Mouse (Mus musculus): ENCODE measurements around the gene Foxk1. TPM values are rescaled to one million over a fixed set of nuclear protein-coding genes. Genes with fewer than 3 reads are reported as not detected.
A peak's percentile ranks its signal among the peaks of the same experiment; 100 is the strongest.

Gene Foxk1
- polyA plus RNA-seq, 1 experiment: 8.2 TPM

GRCm38 (mm10) chr5:142489955-142490707 is 88.8 kb downstream of the Foxk1 start:
- Histone ChIP-seq H3K79me2 (ENCODE audit: control insufficient read depth, insufficient read depth) (no peaks in the 10 kb centered on the region), H3K36me3 (ENCODE audit: control insufficient read depth, insufficient read depth) (no peaks in the 10 kb centered on the region), H3ac (ENCODE audit: control insufficient read depth, insufficient read length, low read depth) (no peak overlapping the region), H3K4me3 (ENCODE audit: insufficient read depth, poor library complexity, severe bottlenecking) (no peak overlapping the region), H3K27me3 (ENCODE audit: control insufficient read depth, insufficient read depth, insufficient read length) (peaks cover 5% of the 10 kb centered on the region), H3K79me3 (ENCODE audit: low read depth) (no peaks in the 10 kb centered on the region)
- TF ChIP-seq CTCF (IDR thresholded peaks at IDR 0.05; ENCODE audit: control insufficient read depth, insufficient read depth, insufficient read length) (no peak), CEBPB (IDR thresholded peaks at IDR 0.05; ENCODE audit: low read depth) (no peak), FOSL1 (IDR thresholded peaks at IDR 0.05; ENCODE audit: insufficient read depth, low read length, poor library complexity, severe bottlenecking) (no peak), USF1 (IDR thresholded peaks at IDR 0.05; ENCODE audit: low read depth) (no peak), MYOD1 (IDR thresholded peaks at IDR 0.05; ENCODE audit: control insufficient read depth, insufficient read length, low read depth) (no peak), MAX (IDR thresholded peaks at IDR 0.05) (no peak), MYOG (IDR thresholded peaks at IDR 0.05; ENCODE audit: control insufficient read depth, extremely low read depth, insufficient read length) (no peak)

- TF ChIP-seq MYOG (IDR thresholded peaks at IDR 0.05; ENCODE audit: control insufficient read depth, extremely low read depth, insufficient read length): no peak
- no peak for TF ChIP-seq FOSL1 (IDR thresholded peaks at IDR 0.05; ENCODE audit: insufficient read depth, low read length, poor library complexity, severe bottlenecking)
- no peak overlapping the region for H3K4me3 ChIP-seq (ENCODE audit: insufficient read depth, poor library complexity, severe bottlenecking)
- no peak overlapping the region for H3ac ChIP-seq (ENCODE audit: control insufficient read depth, insufficient read length, low read depth)
- no peaks in the 10 kb centered on the region for H3K27me3 ChIP-seq (ENCODE audit: control insufficient read depth, insufficient read depth, insufficient read length)
- H3K79me2 ChIP-seq (ENCODE audit: control insufficient read depth, insufficient read depth): no peaks in the 10 kb centered on the region
- no peaks in the 10 kb centered on the region for H3K36me3 ChIP-seq (ENCODE audit: control insufficient read depth, insufficient read depth)
- no peaks in the 10 kb centered on the region for H3K79me3 ChIP-seq (ENCODE audit: low read depth)
Measured at GRCm38 (mm10) chr5:142493307-142493706, 92.0 kb downstream of the Foxk1 start.

- Histone ChIP-seq H3ac (ENCODE audit: control insufficient read depth, insufficient read length, low read depth) (no peak overlapping the region), H3K27me3 (ENCODE audit: control insufficient read depth, insufficient read depth, insufficient read length) (no peaks in the 10 kb centered on the region), H3K79me2 (ENCODE audit: control insufficient read depth, insufficient read depth) (no peaks in the 10 kb centered on the region), H3K36me3 (ENCODE audit: control insufficient read depth, insufficient read depth) (no peaks in the 10 kb centered on the region), H3K4me3 (ENCODE audit: insufficient read depth, poor library complexity, severe bottlenecking) (no peak overlapping the region), H3K79me3 (ENCODE audit: low read depth) (no peaks in the 10 kb centered on the region)
- TF ChIP-seq CTCF (IDR thresholded peaks at IDR 0.05; ENCODE audit: control insufficient read depth, insufficient read depth, insufficient read length) (no peak), USF1 (IDR thresholded peaks at IDR 0.05; ENCODE audit: low read depth) (no peak), FOSL1 (IDR thresholded peaks at IDR 0.05; ENCODE audit: insufficient read depth, low read length, poor library complexity, severe bottlenecking) (no peak), MYOG (IDR thresholded peaks at IDR 0.05; ENCODE audit: control insufficient read depth, extremely low read depth, insufficient read length) (no peak), CEBPB (IDR thresholded peaks at IDR 0.05; ENCODE audit: low read depth) (no peak), MYOD1 (IDR thresholded peaks at IDR 0.05; ENCODE audit: control insufficient read depth, insufficient read length, low read depth) (no peak), MAX (IDR thresholded peaks at IDR 0.05) (no peak)
Measured at GRCm38 (mm10) chr5:142495321-142496096, 94.2 kb downstream of the Foxk1 start.

- Histone ChIP-seq H3ac (ENCODE audit: control insufficient read depth, insufficient read length, low read depth) (no peak overlapping the region), H3K79me3 (ENCODE audit: low read depth) (no peaks in the 10 kb centered on the region), H3K79me2 (ENCODE audit: control insufficient read depth, insufficient read depth) (no peaks in the 10 kb centered on the region), H3K27me3 (ENCODE audit: control insufficient read depth, insufficient read depth, insufficient read length) (no peaks in the 10 kb centered on the region), H3K36me3 (ENCODE audit: control insufficient read depth, insufficient read depth) (no peaks in the 10 kb centered on the region), H3K4me3 (ENCODE audit: insufficient read depth, poor library complexity, severe bottlenecking) (no peak overlapping the region)
- TF ChIP-seq CTCF (IDR thresholded peaks at IDR 0.05; ENCODE audit: control insufficient read depth, insufficient read depth, insufficient read length): peak; percentile 52
- TF ChIP-seq FOSL1 (IDR thresholded peaks at IDR 0.05; ENCODE audit: insufficient read depth, low read length, poor library complexity, severe bottlenecking): no peak
Measured at GRCm38 (mm10) chr5:142498964-142499363, 97.7 kb downstream of the Foxk1 start.

- Histone ChIP-seq H3K79me3 (ENCODE audit: low read depth) (no peaks in the 10 kb centered on the region), H3K27me3 (ENCODE audit: control insufficient read depth, insufficient read depth, insufficient read length) (no peaks in the 10 kb centered on the region), H3ac (ENCODE audit: control insufficient read depth, insufficient read length, low read depth) (no peak overlapping the region), H3K4me3 (ENCODE audit: insufficient read depth, poor library complexity, severe bottlenecking) (no peak overlapping the region), H3K36me3 (ENCODE audit: control insufficient read depth, insufficient read depth) (no peaks in the 10 kb centered on the region), H3K79me2 (ENCODE audit: control insufficient read depth, insufficient read depth) (no peaks in the 10 kb centered on the region)
- TF ChIP-seq CTCF (IDR thresholded peaks at IDR 0.05; ENCODE audit: control insufficient read depth, insufficient read depth, insufficient read length): no peak
- TF ChIP-seq MYOG (IDR thresholded peaks at IDR 0.05; ENCODE audit: control insufficient read depth, extremely low read depth, insufficient read length): no peak
- no peak for TF ChIP-seq USF1 (IDR thresholded peaks at IDR 0.05; ENCODE audit: low read depth)
- TF ChIP-seq FOSL1 (IDR thresholded peaks at IDR 0.05; ENCODE audit: insufficient read depth, low read length, poor library complexity, severe bottlenecking): no peak
- TF ChIP-seq MAX (IDR thresholded peaks at IDR 0.05): no peak
- no peak for TF ChIP-seq CEBPB (IDR thresholded peaks at IDR 0.05; ENCODE audit: low read depth)
- no peak for TF ChIP-seq MYOD1 (IDR thresholded peaks at IDR 0.05; ENCODE audit: control insufficient read depth, insufficient read length, low read depth)
Measured at GRCm38 (mm10) chr5:142500918-142501317, 99.6 kb downstream of the Foxk1 start.
